Mouse (Mus musculus) forebrain, embryonic 14.5 days (tissue): ENCODE results near the gene Lbhd2. TPM values are rescaled to one million over a fixed set of nuclear protein-coding genes. Genes with fewer than 3 reads are reported as not detected.

ENCODE experiments used
- ATAC-seq: fragments of 200-750 bp; cut with Nextera tagmentation; 2 replicates; pipeline ENCODE4 v1.8.0; 2017; ENCODE audit warnings: mild to moderate bottlenecking, moderate library complexity
- DNase-seq: peaks from one replicate; pipeline ENCODE4 v3.0.0-alpha.2; 2015; ENCODE audit warnings: low spot score
- H3K27ac ChIP-seq: fragments of 300-500 bp; sonication (generic); 2 replicates; pipeline ENCODE4 v1.5.1; 2014; ENCODE audit warnings: low read depth, mild to moderate bottlenecking, control low read depth, low read length, moderate library complexity
- H3K27me3 ChIP-seq: fragments of 300-500 bp; sonication (generic); replicated peaks from 2 replicates; pipeline ENCODE4 v1.6.1; 2014; ENCODE audit warnings: low read length, control low read depth, mixed read lengths; ENCODE audit not compliant: control insufficient read depth, insufficient read depth
- H3K36me3 ChIP-seq: fragments of 300-500 bp; sonication (generic); 2 replicates; pipeline ENCODE4 v1.6.1; 2014; ENCODE audit warnings: low read length, control low read depth; ENCODE audit not compliant: control insufficient read depth, insufficient read depth
- H3K4me1 ChIP-seq: fragments of 300-500 bp; sonication (generic); 2 replicates; pipeline ENCODE4 v1.6.1; 2014; ENCODE audit warnings: antibody characterized with exemption, low read length, control low read depth; ENCODE audit not compliant: control insufficient read depth, insufficient read depth
- H3K4me2 ChIP-seq: fragments of 300-500 bp; sonication (generic); 2 replicates; pipeline ENCODE4 v1.6.1; 2014; ENCODE audit warnings: mild to moderate bottlenecking, control low read depth, low read length
- H3K4me3 ChIP-seq: fragments of 300-500 bp; sonication (generic); 2 replicates; pipeline ENCODE4 v1.5.1; 2014; ENCODE audit warnings: low read depth, low read length, control low read depth
- H3K9ac ChIP-seq: fragments of 300-500 bp; sonication (generic); 2 replicates; pipeline ENCODE4 v1.6.1; 2014; ENCODE audit warnings: mild to moderate bottlenecking, low read length, control low read depth, moderate library complexity
- H3K9me3 ChIP-seq: fragments of 300-500 bp; sonication (generic); replicated peaks from 2 replicates; pipeline ENCODE4 v1.6.1; 2016; ENCODE audit warnings: low read length, control low read depth, mixed read lengths; ENCODE audit not compliant: control insufficient read depth
- WGBS: fragments of 180-500 bp; shearing (Covaris S2); extraction: QIAGEN DNeasy Blood & Tissue Kit; methylation state at CpG from one replicate; pipeline ENCODE4 v1.1.7; 2014; 5-methylcytosine and 5-hydroxymethylcytosine counted together
- polyA plus RNA-seq: library from polyadenylated mRNA; unstranded; fragments of >200 nt; fragmentation: Nextera tagmentation; extraction: Ambion mirVana; gene quantifications from 2 replicates; pipeline ENCODE4 v1.2.1, GENCODE M21; 2014

Gene Lbhd2
- polyA plus RNA-seq: 2.4 and 2.8 TPM in 2 replicates

DNA sequence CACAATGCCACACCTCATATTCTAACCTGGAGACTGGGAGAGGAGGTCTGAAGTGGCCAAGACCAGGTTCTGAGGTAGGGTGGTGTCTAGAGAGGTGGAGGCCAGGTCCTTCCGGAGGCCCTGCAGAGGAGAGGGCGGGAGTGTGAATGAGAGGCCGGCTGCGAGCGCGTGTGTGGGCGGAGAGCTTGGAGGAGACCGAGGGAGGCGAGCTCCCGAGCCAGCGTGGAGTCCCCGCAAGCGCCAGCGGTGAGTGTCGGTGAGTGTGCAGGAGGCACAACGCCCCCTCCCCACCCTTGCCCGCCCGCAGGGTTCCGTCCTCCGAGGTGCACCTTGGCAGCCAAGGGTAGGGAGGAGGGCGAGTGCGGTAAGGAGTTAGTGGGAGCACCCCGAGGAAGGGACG, at the start of gene Lbhd2:
Lbhd2 (plus strand) TSS at position 188 of the 400 bp plus-strand sequence.
- 6% methylated on average over 23 of the region's 24 CpGs for WGBS

DNA sequence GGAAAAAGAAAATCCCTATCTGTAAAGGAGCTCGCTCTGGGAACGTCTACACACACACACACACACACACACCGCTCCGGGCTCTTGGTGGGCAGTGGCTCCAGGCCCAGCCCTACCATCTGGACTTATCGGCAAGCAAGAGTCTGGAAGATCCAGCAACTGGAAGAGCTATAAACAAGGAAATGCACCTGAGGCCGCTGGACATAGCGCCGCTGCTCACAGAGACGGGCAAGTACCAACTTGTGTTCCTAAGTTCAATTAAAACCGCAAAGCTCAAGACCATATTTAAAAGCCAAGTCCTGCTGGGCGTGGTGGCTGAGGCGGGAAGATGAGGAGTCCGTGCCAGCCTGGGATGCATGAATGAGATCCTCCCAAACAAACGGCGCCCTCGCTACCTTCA, 45.9 kb upstream of the Lbhd2 start:
- no peak overlapping the region for H3K4me3 ChIP-seq
- H3K27ac ChIP-seq: no peak overlapping the region
- H3K36me3 ChIP-seq: no peaks in the 10 kb centered on the region
- no peaks in the 10 kb centered on the region for H3K9me3 ChIP-seq
- no peak for ATAC-seq
- H3K4me1 ChIP-seq: peaks cover 5% of the 10 kb centered on the region; the same call in 1 of the 2 replicates
- no peak overlapping the region for H3K9ac ChIP-seq
- no peaks in the 10 kb centered on the region for H3K27me3 ChIP-seq
- no peak overlapping the region for H3K4me2 ChIP-seq
- 90% methylated on average over 16 of the region's 16 CpGs for WGBS
- DNase-seq: no peak

More for the DNA sequence above, at the start of gene Lbhd2:
- H3K9ac ChIP-seq: no peak within 1 kb of the TSS
- DNase-seq: no peak
- no peak within 1 kb of the TSS for H3K4me3 ChIP-seq
- 0 out of 2 replicates have a peak, but pooled peaks cover 7% of the 10 kb centered on the region for H3K4me1 ChIP-seq
- H3K36me3 ChIP-seq: no peaks in the 10 kb centered on the region
- ATAC-seq: no peak
- peak within 1 kb of the TSS; percentile 30; the same call in 1 of the 2 replicates for H3K4me2 ChIP-seq
- H3K27ac ChIP-seq: no peak within 1 kb of the TSS
- H3K9me3 ChIP-seq: no peaks in the 10 kb centered on the region
- peaks cover 15% of the 10 kb centered on the region; the same call in 1 of the 2 replicates for H3K27me3 ChIP-seq

DNA sequence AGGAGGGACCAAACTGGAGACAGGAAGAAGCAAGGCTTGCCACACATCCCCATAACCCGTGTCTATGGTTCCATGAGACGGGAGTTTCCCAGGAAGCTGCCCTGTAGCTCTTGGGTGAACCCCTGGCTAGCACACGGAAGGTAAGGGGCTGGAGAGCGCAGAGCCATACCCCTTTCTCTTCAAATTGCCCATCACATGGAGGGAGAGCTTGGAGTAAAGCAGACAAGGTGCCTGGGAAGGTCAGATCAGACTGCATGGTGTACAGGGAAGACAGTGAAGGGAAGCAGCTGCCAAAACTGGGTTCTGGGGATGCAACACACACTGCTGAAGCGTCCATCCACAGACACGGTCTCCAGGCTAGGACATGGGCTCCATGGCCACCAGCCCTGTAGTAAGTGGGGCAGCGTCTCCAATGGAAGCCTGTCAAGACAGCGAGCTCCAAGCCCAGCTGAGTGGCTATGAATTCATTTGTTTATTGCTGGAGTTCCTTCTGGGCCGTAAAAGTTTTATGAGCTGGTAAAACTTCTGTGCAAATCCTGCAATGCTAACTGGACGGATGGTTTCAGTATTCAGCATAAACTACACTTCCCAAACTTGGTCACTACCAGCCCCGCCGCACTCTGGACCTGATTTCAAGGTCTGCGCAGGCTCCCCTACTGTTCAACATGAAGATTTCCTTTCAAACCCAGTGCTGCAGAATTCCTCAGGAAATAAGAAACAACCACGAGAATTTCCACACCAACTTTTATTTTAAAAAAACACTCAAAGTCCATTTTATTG, 45.1 kb upstream of the Lbhd2 start:
- Histone ChIP-seq H3K4me1 (peaks cover 5% of the 10 kb centered on the region; the same call in 1 of the 2 replicates), H3K9ac (no peak overlapping the region)
- WGBS: 88% methylated on average over 14 of the region's 14 CpGs

DNA sequence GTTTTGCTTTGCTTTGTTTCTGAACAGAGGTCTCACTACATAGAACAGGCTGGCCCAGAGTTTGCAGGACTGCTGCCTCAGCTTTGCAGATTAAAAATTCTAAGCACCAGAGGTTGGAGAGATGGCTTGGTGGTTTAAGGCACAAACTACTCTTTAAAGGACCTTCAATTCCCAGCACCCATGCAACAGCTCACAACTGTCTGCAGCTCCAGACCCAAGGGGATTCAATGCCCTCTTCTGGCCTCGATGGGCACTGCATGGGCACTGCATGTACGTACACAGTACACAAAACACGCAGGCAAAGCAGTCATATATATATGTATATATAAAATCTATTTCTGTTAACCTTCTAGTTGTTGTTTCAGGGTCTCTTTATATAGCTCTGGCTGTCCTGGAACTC, 42.4 kb upstream of the Lbhd2 start:
- H3K27me3 ChIP-seq: no peaks in the 10 kb centered on the region
- no peak overlapping the region for H3K27ac ChIP-seq
- 0 out of 2 replicates have a peak, but pooled peaks cover 3% of the 10 kb centered on the region for H3K36me3 ChIP-seq
- DNase-seq: no peak
- WGBS: 95% methylated on average over 3 of the region's 3 CpGs
- H3K9ac ChIP-seq: no peak overlapping the region
- no peaks in the 10 kb centered on the region for H3K9me3 ChIP-seq
- H3K4me1 ChIP-seq: no peaks in the 10 kb centered on the region
- no peak overlapping the region for H3K4me3 ChIP-seq
- no peak overlapping the region for H3K4me2 ChIP-seq
- no peak for ATAC-seq

More for the DNA sequence above, 45.1 kb upstream of the Lbhd2 start:
- Histone ChIP-seq H3K4me3 (no peak overlapping the region), H3K4me2 (no peak overlapping the region), H3K27me3 (no peaks in the 10 kb centered on the region), H3K36me3 (no peaks in the 10 kb centered on the region), H3K9me3 (no peaks in the 10 kb centered on the region), H3K27ac (no peak overlapping the region)
- DNase-seq: no peak
- no peak for ATAC-seq

DNA sequence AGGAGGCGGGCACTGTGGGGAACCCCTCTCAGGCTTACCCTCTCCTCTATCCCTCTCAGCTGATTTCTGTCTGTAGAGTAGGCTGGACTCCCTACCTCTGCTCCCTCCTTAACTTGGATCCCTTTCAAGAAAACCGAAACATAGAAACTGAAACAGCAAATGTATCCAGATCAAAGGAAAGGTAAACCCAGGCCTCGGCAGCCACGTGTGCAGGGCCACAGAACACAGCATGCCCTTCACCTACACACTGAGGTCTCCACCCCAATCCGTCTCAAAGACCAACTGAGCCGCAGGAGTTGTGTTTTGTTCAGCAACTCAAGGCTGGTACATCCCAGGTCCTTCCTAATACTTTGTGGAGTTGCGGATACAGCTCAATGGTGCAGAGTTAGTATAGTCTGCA, 39.5 kb upstream of the Lbhd2 start:
- Histone ChIP-seq H3K27me3 (no peaks in the 10 kb centered on the region), H3K9ac (no peak overlapping the region), H3K4me3 (no peak overlapping the region), H3K4me2 (no peak overlapping the region), H3K9me3 (no peaks in the 10 kb centered on the region), H3K4me1 (no peaks in the 10 kb centered on the region), H3K36me3 (0 out of 2 replicates have a peak, but pooled peaks cover 3% of the 10 kb centered on the region), H3K27ac (no peak overlapping the region)
- DNase-seq (no peak), ATAC-seq (no peak)
- WGBS: 88% methylated on average over 7 of the region's 7 CpGs

DNA sequence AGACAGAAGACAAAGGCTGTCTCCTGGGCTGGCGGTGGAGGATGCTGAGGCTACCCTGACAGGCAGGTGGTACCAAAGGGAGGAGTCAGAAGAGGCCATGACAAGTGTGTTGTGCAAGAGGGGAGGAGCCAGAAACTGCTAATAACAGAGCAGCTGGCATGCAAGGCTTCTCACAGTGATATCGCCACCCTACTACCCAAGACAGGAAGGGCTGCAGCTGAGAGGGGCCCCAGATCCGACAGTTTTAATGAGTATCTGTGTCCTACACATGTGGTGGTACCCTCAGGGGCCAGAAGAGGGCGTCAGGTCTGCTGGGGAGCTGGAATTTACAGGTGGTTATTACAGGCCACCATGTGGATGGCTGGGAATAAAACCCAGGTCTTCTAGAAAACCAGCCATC, 36.4 kb upstream of the Lbhd2 start:
- H3K36me3 ChIP-seq: 0 out of 2 replicates have a peak, but pooled peaks cover 3% of the 10 kb centered on the region
- peaks cover under 1% of the 10 kb centered on the region for H3K4me1 ChIP-seq
- DNase-seq: no peak
- H3K4me3 ChIP-seq: no peak overlapping the region
- 0 out of 2 replicates have a peak, but pooled peaks have one; percentile 29 for ATAC-seq
- 47% methylated on average over 4 of the region's 4 CpGs for WGBS
- no peaks in the 10 kb centered on the region for H3K9me3 ChIP-seq
- no peak overlapping the region for H3K27ac ChIP-seq
- H3K4me2 ChIP-seq: no peak overlapping the region
- H3K27me3 ChIP-seq: no peaks in the 10 kb centered on the region
- H3K9ac ChIP-seq: no peak overlapping the region

DNA sequence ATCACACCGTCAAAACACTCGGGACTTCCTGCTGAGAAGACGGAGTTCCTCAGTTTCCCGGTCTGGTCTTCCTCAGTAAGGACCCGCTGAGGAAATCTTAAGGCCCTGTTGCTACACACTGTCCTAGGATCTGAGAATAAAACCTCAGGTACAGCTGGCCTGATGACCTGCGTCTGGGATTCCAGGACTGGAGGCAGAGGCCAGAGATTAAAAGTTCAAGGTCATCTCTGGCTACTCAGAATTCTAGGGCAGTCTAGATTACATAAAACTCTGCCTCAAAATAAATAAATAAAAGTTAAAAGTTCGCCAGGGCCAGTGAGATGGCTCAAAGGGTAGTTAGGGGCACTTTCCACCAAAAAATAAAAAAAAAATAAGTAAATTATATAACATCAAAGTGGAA, 34.7 kb upstream of the Lbhd2 start:
- no peak overlapping the region for H3K27ac ChIP-seq
- H3K9ac ChIP-seq: no peak overlapping the region
- peaks cover 10% of the 10 kb centered on the region for H3K4me1 ChIP-seq
- 0 out of 2 replicates have a peak, but pooled peaks cover 3% of the 10 kb centered on the region for H3K36me3 ChIP-seq
- no peak overlapping the region for H3K4me2 ChIP-seq
- no peak for ATAC-seq
- no peaks in the 10 kb centered on the region for H3K27me3 ChIP-seq
- H3K9me3 ChIP-seq: no peaks in the 10 kb centered on the region
- DNase-seq: no peak
- 87% methylated on average over 7 of the region's 7 CpGs for WGBS
- no peak overlapping the region for H3K4me3 ChIP-seq

DNA sequence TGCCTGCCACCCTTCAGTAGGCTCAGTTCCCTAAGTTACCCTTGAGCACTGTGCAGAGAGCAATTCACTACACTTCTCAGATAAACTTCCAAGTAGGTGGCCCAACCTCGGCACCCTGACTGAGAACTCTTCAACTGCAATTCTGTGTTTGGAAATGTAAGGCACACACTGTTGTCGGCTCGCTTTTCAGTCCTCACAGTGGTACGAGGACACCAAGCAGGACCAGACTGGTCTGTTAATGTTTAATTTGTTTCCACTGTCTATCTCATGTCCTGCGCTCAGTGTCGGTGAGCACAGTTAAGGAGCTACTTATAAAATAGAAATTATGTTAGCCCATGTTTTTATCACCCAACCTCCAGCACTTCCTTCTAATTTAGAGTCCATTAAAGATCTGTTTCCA, 33.2 kb upstream of the Lbhd2 start:
- no peaks in the 10 kb centered on the region for H3K27me3 ChIP-seq
- DNase-seq: no peak
- no peak for ATAC-seq
- peaks cover 10% of the 10 kb centered on the region for H3K4me1 ChIP-seq
- no peak overlapping the region for H3K9ac ChIP-seq
- H3K27ac ChIP-seq: no peak overlapping the region
- no peaks in the 10 kb centered on the region for H3K36me3 ChIP-seq
- 88% methylated on average over 6 of the region's 6 CpGs for WGBS
- H3K9me3 ChIP-seq: no peaks in the 10 kb centered on the region
- H3K4me3 ChIP-seq: no peak overlapping the region
- no peak overlapping the region for H3K4me2 ChIP-seq

DNA sequence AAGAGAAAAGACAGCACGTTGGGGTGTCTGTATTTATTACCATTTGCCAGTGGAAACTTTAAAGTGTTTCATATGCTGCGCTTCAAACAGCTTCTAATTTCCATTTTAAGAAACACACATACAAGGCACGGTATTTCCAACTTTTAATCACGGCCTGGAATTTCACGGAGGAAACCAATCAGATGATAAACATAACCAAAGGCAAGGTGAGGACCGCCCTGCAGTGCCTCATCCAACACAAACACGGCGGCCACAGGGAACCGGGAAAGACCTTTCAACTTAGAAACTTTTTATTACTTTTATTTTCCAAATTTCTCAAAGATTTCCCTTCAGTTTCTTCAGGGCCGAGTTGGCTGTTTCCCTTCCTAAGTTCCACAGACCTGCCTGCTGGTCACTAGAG, 31.9 kb upstream of the Lbhd2 start:
- Histone ChIP-seq H3K4me1 (peaks cover 10% of the 10 kb centered on the region), H3K4me3 (no peak overlapping the region), H3K36me3 (no peaks in the 10 kb centered on the region), H3K27me3 (no peaks in the 10 kb centered on the region), H3K9ac (no peak overlapping the region), H3K9me3 (no peaks in the 10 kb centered on the region), H3K27ac (no peak overlapping the region), H3K4me2 (no peak overlapping the region; the same call in 1 of the 2 replicates)
- 85% methylated on average over 10 of the region's 10 CpGs for WGBS
- ATAC-seq (no peak), DNase-seq (no peak)
